Mouse (Mus musculus) urinary bladder, adult 2 months (tissue): ENCODE data around the gene Cir1. TPM values are rescaled to one million over a fixed set of nuclear protein-coding genes. Genes with fewer than 3 reads are reported as not detected.

Experiments
- polyA plus RNA-seq: library from polyadenylated mRNA; depleted of rRNA; stranded (reverse); fragments of >200 nt; gene quantifications from 2 replicates; pipeline ENCODE4 v1.2.3, GENCODE M21; 2012; rRNA removed

The Cir1 gene
- polyA plus RNA-seq, 1 experiment, result 21.7 TPM

Other genes with a start within 250 kb of the Cir1 start
- 36.2 and 37.9 TPM in 2 replicates for gene Ola1, start 93.8 kb downstream of the Cir1 start, polyA plus RNA-seq
- not detected in 2 replicates for gene Sp9, start 40.8 kb downstream of the Cir1 start, polyA plus RNA-seq
- gene Scrn3, start 100 bp downstream of the Cir1 start, polyA plus RNA-seq, result 19.1 and 26.2 TPM in 2 replicates
- 3.9 and 5.5 TPM in 2 replicates for gene Gpr155, start 73.9 kb upstream of the Cir1 start, polyA plus RNA-seq
- gene Wipf1, start 217.0 kb upstream of the Cir1 start, polyA plus RNA-seq, result 10.2 and 17.4 TPM in 2 replicates